Mouse (Mus musculus) layer of hippocampus, adult 2 months (tissue): ENCODE results near the gene Ndufb7. TPM values are rescaled to one million over a fixed set of nuclear protein-coding genes. Genes with fewer than 3 reads are reported as not detected.
A peak's percentile ranks its signal among the peaks of the same experiment; 100 is the strongest.
"Not testable (repeated sequence)": the region's sequence is repeated elsewhere in the genome, so short reads cannot be mapped to it uniquely, and the experiment has no call there.

ENCODE experiments used
- DNase-seq, 2 experiments: peaks; one replicate each; pipeline ENCODE4 v3.0.0; 2022; ENCODE audit warnings: low spot score in 2 of 2
- H3K27ac ChIP-seq: fragments of 200-600 bp; 2 replicates; pipeline ENCODE4 v1.8.1; 2022
- H3K4me3 ChIP-seq: fragments of 200-600 bp; 2 replicates; pipeline ENCODE4 v1.8.1; 2022; ENCODE audit warnings: mild to moderate bottlenecking
- CTCF ChIP-seq: fragments of 200-600 bp; conservative IDR thresholded peaks from 2 replicates; pipeline ENCODE4 v1.8.1; 2022; ENCODE audit warnings: antibody characterized with exemption, mild to moderate bottlenecking, moderate library complexity
- total RNA-seq, 2 experiments: library from RNA; stranded (reverse); gene quantifications; 2 replicates each; pipeline ENCODE4 v1.2.3; 2021

Gene Ndufb7
- total RNA-seq, 2 experiments from 2014 or later = 154 to 156 TPM

DNA sequence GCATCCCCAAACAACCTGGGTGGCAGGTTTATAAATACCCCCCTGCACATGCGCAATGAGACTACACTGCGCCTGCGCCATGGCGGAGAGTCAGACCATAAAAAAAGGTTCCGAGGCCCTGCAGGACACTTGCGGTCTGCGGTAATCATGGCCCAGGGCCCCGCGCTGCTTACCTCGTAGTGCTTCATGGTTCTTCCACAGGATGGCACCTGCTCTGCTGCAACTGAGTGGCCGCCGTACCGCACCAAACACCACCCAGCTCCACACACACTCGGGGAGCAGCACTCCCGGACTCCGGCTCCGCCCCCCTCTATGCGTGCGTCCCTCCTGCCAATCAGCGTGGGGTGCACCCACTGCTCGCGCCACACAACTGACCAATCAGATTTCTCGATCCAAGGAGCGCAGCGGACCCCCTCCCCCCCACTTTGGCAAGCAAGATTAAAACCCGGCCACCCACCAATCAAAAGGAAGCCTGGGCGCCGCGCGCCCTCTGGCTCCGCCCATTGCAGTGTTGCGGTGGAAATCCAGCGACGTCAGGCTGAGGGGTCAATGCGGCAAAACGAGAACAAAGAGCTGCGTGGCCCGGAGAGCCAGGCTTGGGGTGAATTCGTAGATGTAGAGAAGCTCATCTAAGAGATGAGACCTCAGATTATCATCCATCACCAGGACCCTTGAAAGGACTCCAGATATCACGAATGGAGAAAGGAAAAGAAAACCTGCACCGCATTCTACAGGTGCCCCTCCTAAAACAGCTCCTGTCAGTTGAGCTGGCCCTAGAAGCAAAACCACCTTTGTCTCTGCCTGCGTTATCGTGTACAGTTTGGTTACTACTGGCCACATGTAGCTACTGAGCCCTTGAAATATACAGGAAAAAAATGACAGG lies 27.9 kb downstream of the Ndufb7 start:
- Histone ChIP-seq H3K4me3 (peak overlapping the region; percentile 87), H3K27ac (peak overlapping the region; percentile 98)
- TF ChIP-seq CTCF = no peak
- peak; percentile 95 to 97 for DNase-seq

DNA sequence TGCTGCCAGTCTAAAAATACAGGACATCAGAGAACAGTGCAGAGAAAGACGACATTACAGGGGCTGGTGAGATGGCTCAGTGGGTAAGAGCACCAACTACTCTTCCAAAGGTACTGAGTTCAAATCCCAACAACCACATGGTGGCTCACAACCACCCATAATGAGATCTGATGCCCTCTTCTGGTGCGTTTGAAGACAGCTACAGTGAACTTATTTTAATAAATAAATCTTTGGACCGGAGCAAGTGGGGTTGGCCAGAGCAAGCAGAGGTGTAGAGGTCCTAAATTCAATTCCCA lies 28.5 kb downstream of the Ndufb7 start:
- peak overlapping the region; percentile 87 for H3K4me3 ChIP-seq
- peak overlapping the region; percentile 98 for H3K27ac ChIP-seq
- peak; percentile 64 for TF ChIP-seq CTCF
- DNase-seq = not testable (repeated sequence)

DNA sequence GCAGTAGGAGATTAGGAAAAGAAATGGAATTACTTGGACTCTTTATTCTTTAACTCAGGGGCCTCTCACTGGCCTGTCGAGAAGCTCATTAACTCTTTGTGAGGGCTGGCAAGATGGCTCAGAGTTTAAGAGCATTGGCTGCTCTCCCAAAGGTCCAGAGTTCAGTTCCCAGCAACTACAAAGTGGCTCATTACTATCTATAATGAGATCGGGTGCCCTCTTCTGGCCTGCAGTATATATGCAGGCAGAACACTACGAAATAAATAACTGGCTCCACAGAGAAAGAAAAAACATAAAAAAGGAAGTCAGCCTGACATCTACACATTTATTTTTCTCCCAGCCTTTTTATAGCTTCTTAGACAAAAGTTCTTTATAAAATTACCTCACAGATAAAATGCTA lies 29.9 kb downstream of the Ndufb7 start:
- DNase-seq = no peak
- Histone ChIP-seq H3K4me3 (no peak overlapping the region), H3K27ac (no peak overlapping the region)
- peak; percentile 79 for TF ChIP-seq CTCF

DNA sequence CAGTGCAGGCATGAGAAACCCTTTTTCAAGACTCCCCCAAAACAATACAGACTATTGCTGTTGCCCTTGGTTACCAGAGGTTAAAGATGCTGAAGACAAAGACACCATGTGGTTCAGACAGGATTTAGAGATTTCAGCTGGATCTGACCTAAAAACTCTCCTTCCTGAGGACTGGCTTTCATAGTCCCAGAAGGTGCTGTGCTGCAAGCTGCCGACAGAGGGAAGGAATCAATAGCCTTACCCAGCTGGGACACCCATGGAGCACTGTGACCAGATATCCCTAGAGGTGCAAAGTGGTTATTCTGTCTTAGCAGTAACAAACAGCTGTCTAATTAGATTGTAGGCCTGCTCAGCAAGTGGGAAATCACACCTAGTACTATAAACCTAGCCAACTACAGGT lies 31.7 kb downstream of the Ndufb7 start:
- Histone ChIP-seq H3K27ac (no peak overlapping the region), H3K4me3 (no peak overlapping the region)
- DNase-seq = no peak
- peak; percentile 37 for TF ChIP-seq CTCF

DNA sequence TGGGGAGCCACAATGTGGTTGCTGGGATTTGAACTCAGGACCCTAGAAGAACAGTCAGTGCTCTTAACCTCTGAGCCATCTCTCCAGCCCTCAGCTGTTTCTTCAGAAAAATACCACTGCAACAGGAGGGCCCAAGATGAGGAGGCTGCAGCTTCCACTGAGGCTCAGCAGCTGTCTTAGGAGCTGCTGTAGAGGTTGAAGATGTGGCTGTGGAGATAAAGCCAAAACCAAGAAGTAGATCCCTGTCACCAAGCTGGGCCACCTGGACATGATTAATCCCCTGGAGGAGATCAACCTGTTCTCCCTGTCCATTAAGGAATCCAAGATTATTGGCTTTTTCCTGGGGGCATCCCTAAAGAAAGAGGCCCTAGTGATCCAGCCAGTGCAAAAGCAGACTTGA lies 33.3 kb downstream of the Ndufb7 start:
- no peak for TF ChIP-seq CTCF
- Histone ChIP-seq H3K4me3 (no peak overlapping the region), H3K27ac (no peak overlapping the region)
- no peak for DNase-seq

DNA sequence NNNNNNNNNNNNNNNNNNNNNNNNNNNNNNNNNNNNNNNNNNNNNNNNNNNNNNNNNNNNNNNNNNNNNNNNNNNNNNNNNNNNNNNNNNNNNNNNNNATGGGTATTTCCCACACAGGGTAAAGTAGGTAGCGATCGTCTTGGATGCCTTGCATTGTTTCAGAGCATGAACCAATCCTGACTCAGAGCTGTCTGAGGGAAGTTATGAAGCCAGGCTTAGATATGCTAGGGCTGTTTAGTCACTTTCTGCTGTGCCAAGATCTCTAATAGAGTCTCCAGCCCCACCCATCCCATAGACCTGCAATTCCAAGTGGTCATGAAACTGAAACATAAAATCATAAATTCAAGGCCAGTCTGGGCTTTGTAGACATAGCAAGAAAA lies 36.2 kb downstream of the Ndufb7 start:
- H3K4me3 ChIP-seq = no peak overlapping the region
- no peak for TF ChIP-seq CTCF
- peak overlapping the region; percentile 21; the same call in 1 of the 2 replicates for H3K27ac ChIP-seq
- DNase-seq = no peak

DNA sequence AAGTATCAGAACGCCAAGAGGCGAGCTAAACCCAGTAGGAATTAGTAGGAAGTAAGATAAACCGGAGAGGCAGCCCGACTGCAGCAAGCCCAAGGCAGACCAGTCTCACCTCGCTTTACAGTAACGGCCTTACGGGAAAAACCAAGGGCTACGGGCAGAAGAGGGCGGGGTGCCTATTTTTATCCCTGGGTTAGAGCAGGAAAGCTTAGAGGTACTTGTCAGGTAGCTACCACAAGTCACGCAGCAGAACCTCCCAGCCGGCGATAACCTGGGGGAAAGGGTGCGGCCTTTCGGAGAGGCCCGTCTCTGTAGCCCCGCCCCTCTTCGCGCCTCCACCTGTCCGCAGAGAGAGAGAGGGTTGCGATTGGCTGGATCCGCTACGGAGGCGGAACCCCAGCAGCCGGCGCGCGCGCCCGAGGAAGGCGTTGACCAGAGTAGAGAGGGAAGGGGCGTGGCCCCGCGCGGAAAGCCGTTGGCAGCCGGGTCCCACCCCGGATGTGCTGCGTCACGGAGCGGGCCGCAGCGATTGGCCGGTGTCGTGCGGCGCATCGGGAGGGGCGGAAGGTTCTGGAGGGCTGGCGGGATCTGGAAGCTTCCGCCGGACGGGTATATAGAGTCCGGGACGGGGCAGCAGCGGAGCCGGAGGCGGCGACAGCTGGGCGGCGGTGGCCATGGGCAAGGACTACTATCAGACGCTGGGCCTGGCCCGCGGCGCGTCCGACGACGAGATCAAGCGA lies 41.4 kb downstream of the Ndufb7 start, which contains the start of the genes Tecr and Dnajb1:
TSS of gene Tecr (minus strand) at position 311 of the 737 bp plus-strand sequence.
TSS of gene Dnajb1 (plus strand) at position 533 of the 737 bp plus-strand sequence.
- peak; percentile 99 for DNase-seq
- no peak for TF ChIP-seq CTCF
- peak within 1 kb of the TSS; percentile 98 for H3K27ac ChIP-seq
- H3K4me3 ChIP-seq = peak within 1 kb of the TSS; percentile 97

DNA sequence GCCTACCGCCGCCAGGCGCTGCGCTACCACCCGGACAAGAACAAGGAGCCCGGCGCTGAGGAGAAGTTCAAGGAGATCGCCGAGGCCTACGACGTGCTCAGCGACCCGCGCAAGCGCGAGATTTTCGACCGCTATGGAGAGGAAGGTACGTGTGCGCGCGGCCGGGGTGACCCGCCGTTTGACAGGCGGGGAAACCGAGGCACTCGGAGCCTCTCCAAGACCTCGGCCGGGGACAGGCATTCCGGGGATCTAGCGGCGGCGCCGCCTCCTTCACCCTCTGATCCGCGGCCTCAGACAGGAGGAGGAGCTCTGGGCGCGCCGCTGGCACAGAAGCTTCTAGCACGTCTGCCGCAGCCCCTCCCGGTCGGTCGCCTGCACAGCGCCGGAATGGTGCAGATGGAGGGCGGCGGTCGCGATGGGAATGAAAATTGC lies 41.9 kb downstream of the Ndufb7 start:
- peak; percentile 68 to 81 for DNase-seq
- peak overlapping the region; percentile 98 for H3K27ac ChIP-seq
- H3K4me3 ChIP-seq = peak overlapping the region; percentile 97
- peak; percentile 37 for TF ChIP-seq CTCF

DNA sequence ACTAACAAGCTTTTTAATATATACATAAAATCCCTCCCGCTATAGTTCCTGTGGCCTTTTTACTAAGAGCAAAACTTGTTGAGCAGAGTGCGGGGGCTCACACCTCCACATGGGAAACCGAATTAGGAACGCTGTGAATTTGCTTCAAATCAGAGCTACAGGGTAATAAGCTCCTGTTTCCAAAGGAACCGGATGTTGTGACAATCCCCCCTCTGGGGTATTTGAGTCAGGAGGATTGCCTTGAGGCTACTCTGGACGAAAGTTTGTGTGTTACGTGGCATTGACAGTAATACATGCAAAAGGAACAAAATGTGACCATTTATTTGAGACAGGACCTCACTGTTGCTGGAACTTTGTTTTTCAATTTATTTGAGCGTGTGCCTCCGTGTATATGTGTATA lies 42.6 kb downstream of the Ndufb7 start:
- H3K27ac ChIP-seq = peak overlapping the region; percentile 98
- no peak for DNase-seq
- H3K4me3 ChIP-seq = peak overlapping the region; percentile 97
- no peak for TF ChIP-seq CTCF

DNA sequence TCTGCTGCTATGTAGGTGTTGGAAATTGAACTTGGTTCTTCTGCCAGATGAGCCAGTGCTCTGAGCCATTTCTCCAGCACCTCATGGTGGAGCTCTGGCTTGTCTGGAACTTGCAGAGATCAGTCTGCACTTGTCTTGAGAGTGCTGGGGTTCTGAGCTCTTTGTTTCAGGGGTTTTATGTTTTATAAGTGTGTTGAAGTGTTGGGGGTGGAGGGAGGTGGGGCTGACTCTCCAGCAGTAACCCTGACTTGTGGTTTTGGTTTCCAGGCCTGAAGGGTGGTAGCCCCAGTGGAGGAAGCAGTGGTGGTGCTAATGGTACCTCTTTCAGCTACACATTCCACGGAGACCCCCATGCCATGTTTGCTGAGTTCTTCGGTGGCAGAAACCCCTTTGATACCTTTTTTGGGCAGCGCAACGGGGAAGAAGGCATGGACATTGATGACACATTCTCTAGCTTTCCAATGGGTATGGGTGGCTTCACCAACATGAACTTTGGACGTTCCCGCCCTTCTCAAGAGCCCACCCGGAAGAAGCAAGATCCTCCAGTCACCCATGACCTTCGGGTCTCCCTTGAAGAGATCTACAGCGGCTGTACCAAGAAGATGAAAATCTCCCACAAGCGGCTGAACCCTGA lies 43.2 kb downstream of the Ndufb7 start:
- no peak for TF ChIP-seq CTCF
- H3K27ac ChIP-seq = peak overlapping the region; percentile 98; the same call in 1 of the 2 replicates
- H3K4me3 ChIP-seq = peak overlapping the region; percentile 97
- no peak for DNase-seq

DNA sequence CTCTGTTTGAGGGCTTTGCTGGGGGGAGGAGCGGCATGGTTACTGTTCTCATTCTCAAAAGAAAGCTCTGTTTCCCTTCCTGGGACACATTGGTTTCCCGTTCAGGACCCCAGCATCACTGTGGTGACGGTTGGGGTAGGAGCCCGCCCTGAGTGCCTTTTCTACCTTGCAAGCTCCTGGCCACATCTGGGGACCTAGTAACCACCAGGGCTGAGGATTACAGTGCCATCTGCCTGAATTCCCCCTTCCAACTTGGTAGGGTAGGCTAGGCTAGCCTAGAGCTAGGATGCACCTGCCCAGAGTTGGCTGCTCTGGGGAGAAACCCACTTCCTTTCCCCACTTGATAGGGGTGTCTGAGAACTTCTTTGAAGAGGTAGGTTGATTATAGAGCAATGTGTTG lies 45.5 kb downstream of the Ndufb7 start:
- no peak for DNase-seq
- TF ChIP-seq CTCF = no peak
- Histone ChIP-seq H3K27ac (no peak overlapping the region), H3K4me3 (no peak overlapping the region)

DNA sequence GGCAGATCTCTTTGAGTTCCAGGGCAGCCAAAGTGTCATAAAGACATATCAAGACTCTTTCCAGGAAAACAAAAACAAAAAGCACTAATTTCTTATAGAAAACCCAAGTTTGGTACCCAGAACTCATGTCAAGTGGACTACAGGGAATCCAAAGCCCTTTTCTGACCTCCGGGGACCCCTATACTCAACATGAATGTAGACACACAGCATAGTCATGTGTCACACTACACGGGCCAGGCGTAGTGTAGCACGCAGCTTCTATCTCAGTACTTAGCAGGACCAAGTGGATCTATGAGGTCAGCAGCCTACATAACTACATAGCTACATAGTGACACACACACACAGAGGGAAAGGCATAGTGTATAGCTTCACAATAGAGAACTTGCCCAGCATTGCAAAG lies 47.2 kb downstream of the Ndufb7 start:
- Histone ChIP-seq H3K4me3 (no peak overlapping the region), H3K27ac (no peak overlapping the region)
- TF ChIP-seq CTCF = no peak
- DNase-seq = no peak

DNA sequence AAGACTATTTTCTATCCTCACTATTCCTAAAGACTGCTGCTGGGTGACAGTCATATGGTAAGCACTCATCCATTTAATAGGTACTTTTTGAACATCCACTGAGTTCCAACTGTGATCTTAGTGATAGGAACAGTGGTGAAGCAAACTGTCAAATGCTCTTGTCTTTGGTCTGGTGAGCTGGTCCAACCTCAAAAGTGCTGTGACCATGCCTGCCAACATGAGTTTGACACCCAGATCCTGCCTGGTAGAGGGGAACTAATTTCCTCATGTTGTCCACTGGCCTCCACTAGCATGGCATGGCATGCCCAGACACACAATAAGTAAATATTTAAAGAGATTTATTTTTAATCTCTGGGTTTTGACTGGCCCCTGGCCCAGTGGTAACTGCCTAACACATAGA lies 50.2 kb downstream of the Ndufb7 start:
- no peak for TF ChIP-seq CTCF

More for the DNA sequence above, 50.2 kb downstream of the Ndufb7 start:
- no peak overlapping the region for H3K4me3 ChIP-seq
- DNase-seq = no peak
- H3K27ac ChIP-seq = no peak overlapping the region
